Mouse (Mus musculus) megakaryocyte, embryonic 14.5 days (primary cell): Measurements from ENCODE around the gene Itpr1.

Source experiments
- FLI1 ChIP-seq: IDR thresholded peaks from 2 replicates; pipeline ENCODE4 v1.6.1; 2012; ENCODE audit warnings: low read length, inconsistent platforms, mixed read lengths
- GATA1 ChIP-seq: IDR thresholded peaks from 3 replicates; pipeline ENCODE4 v1.6.1; 2012; ENCODE audit warnings: mixed read lengths, low read length, inconsistent platforms, borderline replicate concordance

DNA sequence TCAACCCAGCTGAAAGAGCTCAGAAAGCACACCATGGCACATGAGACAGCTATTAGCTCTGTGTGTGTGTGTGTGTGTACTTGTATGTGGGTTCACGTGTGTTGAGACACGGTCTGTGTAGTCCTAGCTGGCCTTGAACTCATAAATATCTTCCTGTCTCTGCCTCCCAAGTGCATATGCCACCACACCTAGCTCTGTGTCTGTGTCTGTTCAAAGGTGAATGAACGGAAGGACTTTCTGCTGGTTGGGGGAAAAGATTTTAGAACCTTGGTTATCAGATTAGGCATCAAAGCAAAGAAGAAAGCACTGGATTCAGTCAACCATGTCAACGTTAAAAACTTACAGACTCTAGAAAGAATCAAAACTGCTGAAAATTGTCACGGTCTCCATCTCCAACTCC lies 321.2 kb downstream of the Itpr1 start:
- TF ChIP-seq GATA1, result no peak
- no peak for TF ChIP-seq FLI1
